Mouse (Mus musculus) brain, embryonic 14.5 days (tissue): ENCODE measurements around the gene Rfwd3.
"Not testable (repeated sequence)": the region's sequence is repeated elsewhere in the genome, so short reads cannot be mapped to it uniquely, and the experiment has no call there.

Experiments used
- CTCF ChIP-seq: fragments of 200-500 bp; IDR thresholded peaks from 2 replicates; pipeline ENCODE4 v1.5.1; 2012; ENCODE audit warnings: inconsistent platforms, mild to moderate bottlenecking, moderate library complexity, borderline replicate concordance; ENCODE audit not compliant: insufficient read depth, insufficient read length; ENCODE audit errors: extremely low read depth
- POLR2A ChIP-seq: fragments of 200-500 bp; IDR thresholded peaks from 2 replicates; pipeline ENCODE4 v1.6.1; 2012; ENCODE audit warnings: mild to moderate bottlenecking, inconsistent platforms, borderline replicate concordance; ENCODE audit not compliant: poor library complexity, insufficient read depth, insufficient read length, severe bottlenecking; ENCODE audit errors: extremely low read depth

DNA sequence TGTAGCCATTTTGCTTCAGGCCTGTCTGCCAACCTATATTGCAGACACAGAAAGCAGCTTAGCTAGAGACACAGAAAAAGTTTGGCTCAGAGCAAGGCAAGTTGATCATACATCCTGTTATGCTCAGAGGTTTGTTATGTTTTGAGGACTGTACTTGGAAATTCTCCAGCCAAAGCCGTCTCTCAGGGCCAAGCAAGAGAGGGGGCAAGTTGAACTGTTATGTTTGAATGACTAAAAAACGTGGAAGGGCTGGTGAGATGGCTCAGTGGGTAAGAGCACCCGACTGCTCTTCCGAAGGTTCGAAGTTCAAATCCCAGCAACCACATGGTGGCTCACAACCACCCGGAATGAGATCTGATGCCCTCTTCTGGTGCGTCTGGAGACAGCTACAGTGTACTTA lies 33.9 kb downstream of the Rfwd3 start:
- TF ChIP-seq CTCF, POLR2A: not testable (repeated sequence)
